In the genomic region with DNA sequence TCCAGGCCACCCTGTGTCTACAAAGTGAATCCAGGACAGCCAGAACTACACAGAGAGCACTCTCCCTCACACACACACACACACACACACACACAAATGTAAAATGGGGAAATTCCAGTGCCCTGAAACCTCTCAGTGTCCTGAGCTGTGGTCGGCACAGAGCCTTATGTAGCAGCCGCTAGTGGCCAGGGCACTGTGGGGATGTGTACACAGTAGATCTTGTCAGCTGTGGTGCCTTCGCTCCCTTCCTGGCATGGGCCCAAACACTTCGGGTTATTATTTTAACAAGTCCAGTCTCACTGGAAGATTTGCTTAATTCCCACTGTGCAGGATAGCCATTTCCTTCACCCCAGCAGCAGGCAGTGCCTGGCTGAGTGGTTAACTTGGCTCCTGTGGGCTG, we compare ENCODE assay signal across 9 mouse cellular contexts.
DNase-seq lines count a peak whose midpoint lies in the region; ATAC-seq and TF ChIP-seq lines count a peak whose summit lies in the region.
"Had no signal": no experiment of that assay in that cellular context is flagged by ENCODE, and none has a peak within 500 bp of the region (broad histone marks: within the 10 kb centered on the region; RNA-seq: fewer than 3 reads in every experiment).

No protein-coding gene starts in this region.

- no peaks in the 10 kb centered on the region; the same call in 1 of the 2 replicates for H3K9me3 ChIP-seq in forebrain, embryonic 14.5 days (replicated peaks; ENCODE audit: control insufficient read depth, low read length)
- H3K9me3 ChIP-seq in forebrain, embryonic 12.5 days: no peaks in the 10 kb centered on the region
- H3K9me3 ChIP-seq in lung, embryonic 14.5 days (ENCODE audit: low read depth, low read length): no peaks in the 10 kb centered on the region
- H3K9me3 ChIP-seq in limb, embryonic 10.5 days (replicated peaks): no peaks in the 10 kb centered on the region
- no peaks in the 10 kb centered on the region for H3K9me3 ChIP-seq in stomach, embryonic 15.5 days
- H3K9me3 ChIP-seq: midbrain, embryonic 13.5 days had no signal

- no peak overlapping the region for H3K9ac ChIP-seq in forebrain, embryonic 14.5 days (ENCODE audit: low read length)
- H3K9ac ChIP-seq in forebrain, embryonic 12.5 days: no peak overlapping the region
- peak overlapping the region; percentile 18; the same call in 1 of the 2 replicates for H3K9ac ChIP-seq in lung, embryonic 14.5 days
- no peak overlapping the region for H3K9ac ChIP-seq in stomach, embryonic 15.5 days
- H3K9ac ChIP-seq: midbrain, embryonic 13.5 days had no signal

- no peak overlapping the region for H3K4me3 ChIP-seq in forebrain, embryonic 14.5 days (ENCODE audit: low read depth, low read length)
- H3K4me3 ChIP-seq in forebrain, embryonic 12.5 days (replicated peaks): no peak overlapping the region
- no peak overlapping the region for H3K4me3 ChIP-seq in lung, embryonic 14.5 days (ENCODE audit: low read depth, low read length)
- H3K4me3 ChIP-seq in lung, adult 2 months (replicated peaks; ENCODE audit: extremely low read depth, low read depth, low read length): no peak overlapping the region
- H3K4me3 ChIP-seq in limb, embryonic 10.5 days: no peak overlapping the region
- H3K4me3 ChIP-seq in stomach, embryonic 15.5 days (replicated peaks): no peak overlapping the region
- H3K4me3 ChIP-seq: midbrain, embryonic 13.5 days had no signal

- no peak for TF ChIP-seq CTCF in lung, embryonic 14.5 days (IDR thresholded peaks at IDR 0.05; ENCODE audit: low read depth)
- no peak for TF ChIP-seq CTCF in lung, adult 2 months (IDR thresholded peaks at IDR 0.05; ENCODE audit: insufficient read depth, low read length)

- H3K27me3 ChIP-seq in forebrain, embryonic 14.5 days (replicated peaks; ENCODE audit: control insufficient read depth, insufficient read depth, low read length): 0 out of 2 replicates have a peak, but pooled peaks cover 3% of the 10 kb centered on the region
- peaks cover 30% of the 10 kb centered on the region for H3K27me3 ChIP-seq in forebrain, embryonic 12.5 days
- no peaks in the 10 kb centered on the region for H3K27me3 ChIP-seq in lung, embryonic 14.5 days (ENCODE audit: insufficient read depth, low read length)
- 0 out of 2 replicates have a peak, but pooled peaks cover 10% of the 10 kb centered on the region for H3K27me3 ChIP-seq in limb, embryonic 10.5 days (ENCODE audit: low read depth, poor library complexity, severe bottlenecking)
- H3K27me3 ChIP-seq in stomach, embryonic 15.5 days (replicated peaks): no peaks in the 10 kb centered on the region

- no peak overlapping the region for H3K27ac ChIP-seq in forebrain, embryonic 14.5 days (ENCODE audit: low read depth, low read length)
- no peak overlapping the region for H3K27ac ChIP-seq in forebrain, embryonic 12.5 days
- H3K27ac ChIP-seq in lung, embryonic 14.5 days (ENCODE audit: low read depth): peak overlapping the region; percentile 45; the same call in 1 of the 2 replicates
- H3K27ac ChIP-seq in limb, embryonic 10.5 days: peak overlapping the region; percentile 74
- no peak overlapping the region for H3K27ac ChIP-seq in stomach, embryonic 15.5 days
- H3K27ac ChIP-seq: midbrain, embryonic 13.5 days had no signal

- WGBS in forebrain, embryonic 14.5 days: 61% methylated on average over 4 of the region's 4 CpGs
- WGBS in forebrain, embryonic 12.5 days: 67% methylated on average over 4 of the region's 4 CpGs
- WGBS in lung, embryonic 14.5 days: 15% methylated on average over 4 of the region's 4 CpGs
- WGBS in lung, adult 2 months: 24% methylated on average over 4 of the region's 4 CpGs
- WGBS in limb, embryonic 10.5 days: 81% methylated on average over 4 of the region's 4 CpGs
- 11% methylated on average over 4 of the region's 4 CpGs for WGBS in stomach, embryonic 15.5 days

- ATAC-seq in forebrain, embryonic 14.5 days: no peak
- ATAC-seq in forebrain, embryonic 12.5 days (ENCODE audit: low FRiP score): no peak
- peak; percentile 50; the same call in 1 of the 2 replicates for ATAC-seq in lung, embryonic 14.5 days (ENCODE audit: insufficient read depth)
- ATAC-seq in stomach, embryonic 15.5 days (ENCODE audit: insufficient read depth, low FRiP score, low read depth): peak; percentile 14; the same call in 1 of the 2 replicates
- ATAC-seq in erythroblast, adult 5-6 weeks (replicated peaks; ENCODE audit: low FRiP score, poor library complexity, severe bottlenecking): no peak
- ATAC-seq: midbrain, embryonic 13.5 days had no signal

- no peak overlapping the region for H3K4me2 ChIP-seq in forebrain, embryonic 14.5 days (ENCODE audit: low read length)
- H3K4me2 ChIP-seq in forebrain, embryonic 12.5 days: no peak overlapping the region
- no peak overlapping the region for H3K4me2 ChIP-seq in lung, embryonic 14.5 days
- H3K4me2 ChIP-seq in stomach, embryonic 15.5 days: no peak overlapping the region
- H3K4me2 ChIP-seq: midbrain, embryonic 13.5 days had no signal

- peak; percentile 30 for DNase-seq in forebrain, embryonic 14.5 days (ENCODE audit: low spot score)
- peak; percentile 77 for DNase-seq in lung, embryonic 14.5 days
- no peak for DNase-seq in lung, adult 2 months
- no peak for DNase-seq in limb, embryonic 10.5 days (ENCODE audit: low spot score)
- DNase-seq in layer of hippocampus, postnatal 10 days (ENCODE audit: low spot score in 2 of 2): no peak

- no peaks in the 10 kb centered on the region for H3K36me3 ChIP-seq in forebrain, embryonic 14.5 days (ENCODE audit: control insufficient read depth, insufficient read depth, low read length)
- H3K36me3 ChIP-seq in forebrain, embryonic 12.5 days (replicated peaks): no peaks in the 10 kb centered on the region
- H3K36me3 ChIP-seq in lung, embryonic 14.5 days (ENCODE audit: insufficient read depth): no peaks in the 10 kb centered on the region
- H3K36me3 ChIP-seq in limb, embryonic 10.5 days: no peaks in the 10 kb centered on the region
- H3K36me3 ChIP-seq in stomach, embryonic 15.5 days: no peaks in the 10 kb centered on the region
- H3K36me3 ChIP-seq: midbrain, embryonic 13.5 days had no signal

- no peak for TF ChIP-seq POLR2A in lung, adult 2 months (IDR thresholded peaks at IDR 0.05; ENCODE audit: borderline replicate concordance, extremely low read depth, low read depth, low read length)

- H3K4me1 ChIP-seq in forebrain, embryonic 14.5 days (ENCODE audit: control insufficient read depth, insufficient read depth, low read length): peaks cover 4% of the 10 kb centered on the region; the same call in 1 of the 2 replicates
- peaks cover 18% of the 10 kb centered on the region for H3K4me1 ChIP-seq in forebrain, embryonic 12.5 days
- H3K4me1 ChIP-seq in lung, embryonic 14.5 days (ENCODE audit: insufficient read depth): peaks cover 33% of the 10 kb centered on the region
- no peaks in the 10 kb centered on the region; the same call in 1 of the 2 replicates for H3K4me1 ChIP-seq in lung, adult 2 months (ENCODE audit: control insufficient read depth, insufficient read depth, low read length)
- H3K4me1 ChIP-seq in limb, embryonic 10.5 days: peaks cover 66% of the 10 kb centered on the region
- peaks cover 28% of the 10 kb centered on the region for H3K4me1 ChIP-seq in stomach, embryonic 15.5 days

Comparison
In these comparisons a context has a peak if more than half of its experiments do, and no peak if none do; other contexts are left out.
1. DNase-seq: peak in forebrain, embryonic 14.5 days (single experiment) and lung, embryonic 14.5 days (single experiment); none in lung, adult 2 months (single experiment), limb, embryonic 10.5 days (single experiment) and layer of hippocampus, postnatal 10 days (0 of 2).
2. ATAC-seq: peak in lung, embryonic 14.5 days (single experiment) and stomach, embryonic 15.5 days (single experiment); none in forebrain, embryonic 14.5 days (single experiment), forebrain, embryonic 12.5 days (single experiment) and erythroblast, adult 5-6 weeks (single experiment).
3. H3K27ac ChIP-seq: peak in lung, embryonic 14.5 days (single experiment) and limb, embryonic 10.5 days (single experiment); none in forebrain, embryonic 14.5 days (single experiment), forebrain, embryonic 12.5 days (single experiment) and stomach, embryonic 15.5 days (single experiment).